Mouse (Mus musculus) olfactory bulb, adult 2 months (tissue): ENCODE measurements around the gene Abcb9.

Source experiments
- CTCF ChIP-seq: fragments of 200-500 bp; IDR thresholded peaks from 2 replicates; pipeline ENCODE4 v1.5.1; 2012; ENCODE audit warnings: low read depth, mild to moderate bottlenecking, low read length, moderate library complexity; ENCODE audit not compliant: insufficient read depth
- POLR2A ChIP-seq: fragments of 200-500 bp; IDR thresholded peaks from 2 replicates; pipeline ENCODE4 v1.6.1; 2012; ENCODE audit warnings: mild to moderate bottlenecking, low read depth, low read length, moderate library complexity; ENCODE audit not compliant: insufficient read depth

GRCm38 (mm10) chr5:124035406-124035805 is 60.2 kb downstream of the Abcb9 start:
- no peak for TF ChIP-seq CTCF
- no peak for TF ChIP-seq POLR2A
